Mouse (Mus musculus): ENCODE data around the gene Rbpj. TPM values are rescaled to one million over a fixed set of nuclear protein-coding genes. Genes with fewer than 3 reads are reported as not detected.

The Rbpj gene
- polyA plus RNA-seq, 1 experiment from 2014 or later = 54.7 TPM

DNA sequence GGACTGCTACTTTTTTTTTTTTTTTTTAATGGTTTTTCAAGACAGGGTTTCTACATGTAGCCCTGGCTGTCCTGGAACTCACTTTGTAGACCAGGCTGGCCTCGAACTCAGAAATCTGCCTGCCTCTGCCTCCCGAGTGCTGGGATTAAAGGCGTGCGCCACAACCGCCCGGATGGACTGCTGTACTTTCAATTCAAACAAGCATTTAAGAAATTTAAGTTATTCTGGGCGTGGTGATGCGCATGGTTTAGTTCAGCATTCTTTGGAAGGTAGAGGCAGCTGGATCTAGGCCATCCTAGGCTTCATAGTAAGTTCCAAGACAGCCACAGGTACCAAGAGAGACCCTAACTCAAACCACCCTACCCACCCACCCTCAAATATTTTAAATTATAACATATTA, 88.2 kb downstream of the Rbpj start:
- Histone ChIP-seq H3K36me3 (ENCODE audit: control insufficient read depth, insufficient read depth, low read length) (no peaks in the 10 kb centered on the region), H3K9ac (ENCODE audit: low read length) (no peak overlapping the region), H3K9me3 (ENCODE audit: control insufficient read depth, low read length) (no peaks in the 10 kb centered on the region), H3K4me2 (ENCODE audit: low read depth, severe bottlenecking) (no peak overlapping the region), H3K4me3 (ENCODE audit: low read depth, low read length) (no peak overlapping the region), H3K4me1 (ENCODE audit: control insufficient read depth, insufficient read depth, low read length) (no peaks in the 10 kb centered on the region), H3K27ac (replicated peaks; ENCODE audit: low read depth, low read length) (no peak overlapping the region), H3K27me3 (ENCODE audit: control insufficient read depth, insufficient read depth, low read length) (no peaks in the 10 kb centered on the region)
- no peak for ATAC-seq (ENCODE audit: insufficient number of reproducible peaks, low FRiP score, low TSS enrichment, low read depth)
- 96% methylated on average over 8 of the region's 8 CpGs for WGBS
- no peak for DNase-seq (ENCODE audit: low spot score)

DNA sequence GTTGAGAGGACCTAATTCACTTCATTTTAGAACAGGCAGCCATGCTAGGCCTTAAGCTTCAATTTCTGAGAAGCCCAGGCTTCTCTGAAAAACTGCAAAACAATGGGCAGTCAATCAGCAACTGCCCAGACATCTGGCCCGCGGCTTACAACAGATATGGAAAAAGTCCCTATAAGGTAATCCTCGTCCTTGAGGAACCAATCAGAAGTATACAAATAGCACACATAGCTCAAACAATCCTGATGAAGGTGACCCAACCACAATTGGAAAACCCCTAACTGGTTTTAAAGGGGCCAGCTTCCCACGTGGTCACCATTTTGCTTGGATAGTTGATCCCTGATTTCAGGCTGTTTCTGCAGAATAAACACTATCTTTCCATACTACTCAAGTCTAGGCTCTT, 89.0 kb downstream of the Rbpj start:
- DNase-seq (ENCODE audit: low spot score) (no peak), ATAC-seq (ENCODE audit: insufficient number of reproducible peaks, low FRiP score, low TSS enrichment, low read depth) (no peak)
- Histone ChIP-seq H3K4me2 (ENCODE audit: low read depth, severe bottlenecking) (no peak overlapping the region), H3K9me3 (ENCODE audit: control insufficient read depth, low read length) (no peaks in the 10 kb centered on the region), H3K4me3 (ENCODE audit: low read depth, low read length) (no peak overlapping the region), H3K36me3 (ENCODE audit: control insufficient read depth, insufficient read depth, low read length) (no peaks in the 10 kb centered on the region), H3K27ac (replicated peaks; ENCODE audit: low read depth, low read length) (no peak overlapping the region), H3K9ac (ENCODE audit: low read length) (no peak overlapping the region), H3K27me3 (ENCODE audit: control insufficient read depth, insufficient read depth, low read length) (no peaks in the 10 kb centered on the region), H3K4me1 (ENCODE audit: control insufficient read depth, insufficient read depth, low read length) (no peaks in the 10 kb centered on the region)
- WGBS = 88% methylated on average over 4 of the region's 4 CpGs

DNA sequence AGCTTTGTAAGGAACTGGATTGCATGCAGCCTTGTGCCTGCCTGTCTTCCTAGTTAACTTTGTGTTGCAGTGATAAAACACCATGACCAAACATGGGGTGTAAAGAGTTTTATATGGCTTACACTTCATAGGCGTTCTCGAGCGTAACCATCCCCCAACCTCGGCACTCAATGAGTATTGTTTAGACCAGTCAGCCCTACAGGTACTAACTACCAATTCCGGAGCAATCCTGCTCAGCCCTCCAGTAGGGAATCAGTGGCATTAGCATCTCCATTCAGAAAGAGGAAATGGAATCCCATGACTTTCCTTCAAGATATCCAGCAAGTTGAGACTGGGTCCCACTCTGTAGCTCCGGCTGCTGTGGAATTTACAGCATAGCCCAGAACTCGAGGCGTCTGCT, 89.5 kb downstream of the Rbpj start:
- H3K9ac ChIP-seq (ENCODE audit: low read length) = no peak overlapping the region
- no peaks in the 10 kb centered on the region for H3K9me3 ChIP-seq (ENCODE audit: control insufficient read depth, low read length)
- H3K27me3 ChIP-seq (ENCODE audit: control insufficient read depth, insufficient read depth, low read length) = no peaks in the 10 kb centered on the region
- H3K4me2 ChIP-seq (ENCODE audit: low read depth, severe bottlenecking) = no peak overlapping the region
- no peak overlapping the region for H3K27ac ChIP-seq (replicated peaks; ENCODE audit: low read depth, low read length)
- no peak overlapping the region for H3K4me3 ChIP-seq (ENCODE audit: low read depth, low read length)
- H3K4me1 ChIP-seq (ENCODE audit: control insufficient read depth, insufficient read depth, low read length) = no peaks in the 10 kb centered on the region
- 90% methylated on average over 8 of the region's 8 CpGs for WGBS
- no peak for DNase-seq (ENCODE audit: low spot score)
- no peak for ATAC-seq (ENCODE audit: insufficient number of reproducible peaks, low FRiP score, low TSS enrichment, low read depth)
- no peaks in the 10 kb centered on the region for H3K36me3 ChIP-seq (ENCODE audit: control insufficient read depth, insufficient read depth, low read length)

DNA sequence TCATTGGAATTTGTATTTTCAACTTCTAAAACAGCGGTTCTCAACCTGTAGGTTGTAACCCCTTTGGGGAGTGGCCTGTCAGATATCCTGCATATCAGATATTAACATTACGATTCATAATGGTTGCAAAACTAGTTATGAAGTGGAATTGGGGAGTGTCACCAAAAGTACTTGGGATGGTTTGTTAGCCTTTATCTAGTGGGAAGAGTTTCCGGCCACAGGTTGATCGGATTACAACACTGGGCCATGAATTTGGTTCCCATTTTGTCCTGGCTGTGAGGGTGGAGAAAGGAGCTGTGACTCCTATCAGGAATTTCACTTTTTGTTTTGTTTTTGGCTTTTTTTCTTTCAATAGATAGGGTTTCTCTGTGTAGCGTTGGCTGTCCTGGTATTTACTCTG, 90.0 kb downstream of the Rbpj start:
- WGBS = 91% methylated on average over 5 of the region's 5 CpGs
- Histone ChIP-seq H3K36me3 (ENCODE audit: control insufficient read depth, insufficient read depth, low read length) (no peaks in the 10 kb centered on the region), H3K4me1 (ENCODE audit: control insufficient read depth, insufficient read depth, low read length) (no peaks in the 10 kb centered on the region), H3K9me3 (ENCODE audit: control insufficient read depth, low read length) (no peaks in the 10 kb centered on the region), H3K4me2 (ENCODE audit: low read depth, severe bottlenecking) (no peak overlapping the region), H3K27ac (replicated peaks; ENCODE audit: low read depth, low read length) (no peak overlapping the region), H3K9ac (ENCODE audit: low read length) (no peak overlapping the region), H3K27me3 (ENCODE audit: control insufficient read depth, insufficient read depth, low read length) (no peaks in the 10 kb centered on the region), H3K4me3 (ENCODE audit: low read depth, low read length) (no peak overlapping the region)
- ATAC-seq (ENCODE audit: insufficient number of reproducible peaks, low FRiP score, low TSS enrichment, low read depth) (no peak), DNase-seq (ENCODE audit: low spot score) (no peak)

DNA sequence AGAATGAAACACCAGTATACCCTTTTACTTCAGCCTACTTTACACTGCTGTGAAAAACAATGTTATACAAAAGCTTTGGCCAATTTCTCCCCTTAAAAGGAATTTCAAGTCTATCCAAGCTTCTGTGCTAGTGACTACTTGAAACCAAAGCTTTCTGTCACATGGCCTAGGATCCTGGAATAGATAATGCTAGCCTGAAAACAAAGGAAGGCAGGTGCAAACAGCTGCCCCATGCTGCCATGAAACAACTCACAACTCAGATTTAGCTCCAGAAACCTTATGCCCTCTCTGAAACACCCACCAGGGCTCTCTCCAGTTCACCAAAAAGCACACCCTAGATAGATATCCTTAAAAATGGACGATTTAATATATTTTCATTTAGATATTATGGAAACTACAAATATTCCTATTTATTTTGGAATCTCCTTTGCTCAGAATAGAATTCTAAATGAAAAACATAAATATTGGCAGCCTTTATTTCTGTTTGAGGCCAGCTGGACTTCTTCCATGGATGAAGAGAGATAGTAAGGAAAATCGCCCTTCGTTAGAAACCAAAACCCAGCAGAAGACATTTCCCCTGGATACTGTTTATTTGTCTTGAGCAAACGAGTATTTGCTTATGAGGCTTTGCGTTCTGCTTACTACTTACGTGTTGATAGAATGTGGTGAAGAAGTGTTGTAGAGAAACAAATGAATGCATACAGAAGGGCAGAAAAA, 91.8 kb downstream of the Rbpj start:
- Histone ChIP-seq H3K4me3 (ENCODE audit: low read depth, low read length) (no peak overlapping the region), H3K4me1 (ENCODE audit: control insufficient read depth, insufficient read depth, low read length) (no peaks in the 10 kb centered on the region), H3K9me3 (ENCODE audit: control insufficient read depth, low read length) (no peaks in the 10 kb centered on the region), H3K27me3 (ENCODE audit: control insufficient read depth, insufficient read depth, low read length) (no peaks in the 10 kb centered on the region), H3K36me3 (ENCODE audit: control insufficient read depth, insufficient read depth, low read length) (no peaks in the 10 kb centered on the region), H3K4me2 (ENCODE audit: low read depth, severe bottlenecking) (no peak overlapping the region), H3K27ac (replicated peaks; ENCODE audit: low read depth, low read length) (no peak overlapping the region), H3K9ac (ENCODE audit: low read length) (no peak overlapping the region)
- DNase-seq (ENCODE audit: low spot score) (no peak), ATAC-seq (ENCODE audit: insufficient number of reproducible peaks, low FRiP score, low TSS enrichment, low read depth) (no peak)
- 88% methylated on average over 6 of the region's 6 CpGs for WGBS

DNA sequence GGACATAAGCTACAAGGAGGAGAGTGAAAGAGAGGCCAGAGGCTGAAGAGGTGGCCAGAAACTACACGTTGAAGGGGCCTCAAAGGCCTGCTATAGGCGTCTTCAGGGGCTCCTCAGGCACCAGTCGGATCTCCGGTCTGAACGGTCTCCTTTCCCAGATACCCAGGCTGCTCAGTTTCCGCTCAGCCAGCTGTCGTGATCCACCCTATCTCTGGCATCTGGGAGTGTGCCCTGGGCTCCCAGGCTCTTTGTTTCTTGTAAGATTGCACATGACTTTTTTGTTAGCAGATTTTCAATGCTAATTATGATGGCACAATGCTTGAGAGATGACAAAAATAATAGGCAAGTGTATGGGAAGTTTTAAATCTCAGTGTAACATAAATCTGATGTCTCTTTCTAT, 95.2 kb downstream of the Rbpj start:
- H3K9ac ChIP-seq (ENCODE audit: low read length) = no peak overlapping the region
- ATAC-seq (ENCODE audit: insufficient number of reproducible peaks, low FRiP score, low TSS enrichment, low read depth) (no peak), DNase-seq (ENCODE audit: low spot score) (no peak)
- no peaks in the 10 kb centered on the region for H3K36me3 ChIP-seq (ENCODE audit: control insufficient read depth, insufficient read depth, low read length)
- 86% methylated on average over 7 of the region's 7 CpGs for WGBS
- no peaks in the 10 kb centered on the region for H3K4me1 ChIP-seq (ENCODE audit: control insufficient read depth, insufficient read depth, low read length)
- no peaks in the 10 kb centered on the region for H3K9me3 ChIP-seq (ENCODE audit: control insufficient read depth, low read length)
- H3K4me3 ChIP-seq (ENCODE audit: low read depth, low read length) = no peak overlapping the region
- H3K4me2 ChIP-seq (ENCODE audit: low read depth, severe bottlenecking) = no peak overlapping the region
- H3K27ac ChIP-seq (replicated peaks; ENCODE audit: low read depth, low read length) = no peak overlapping the region
- H3K27me3 ChIP-seq (ENCODE audit: control insufficient read depth, insufficient read depth, low read length) = no peaks in the 10 kb centered on the region

DNA sequence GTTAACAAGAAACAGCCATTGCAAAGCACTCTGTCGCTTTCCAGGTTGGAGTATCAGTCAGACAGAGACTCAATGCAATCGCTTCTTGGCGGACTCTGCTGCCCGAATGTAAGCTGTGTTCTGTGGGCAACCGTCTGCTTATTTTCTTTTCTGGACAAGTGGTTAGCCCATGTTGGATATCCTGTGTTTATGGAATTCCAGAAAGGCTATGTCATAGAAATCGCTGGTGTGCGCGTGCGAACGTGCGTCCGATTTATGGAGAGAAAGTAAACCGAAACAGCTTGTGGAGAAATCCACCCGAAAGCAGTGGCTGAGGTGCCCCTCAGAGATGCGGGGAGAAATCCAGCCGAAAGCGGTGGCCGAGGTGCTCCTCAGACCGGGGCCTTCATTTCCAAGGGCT, 98.4 kb downstream of the Rbpj start:
- no peaks in the 10 kb centered on the region for H3K9me3 ChIP-seq (ENCODE audit: control insufficient read depth, low read length)
- WGBS = 87% methylated on average over 19 of the region's 19 CpGs
- no peaks in the 10 kb centered on the region for H3K4me1 ChIP-seq (ENCODE audit: control insufficient read depth, insufficient read depth, low read length)
- ATAC-seq (ENCODE audit: insufficient number of reproducible peaks, low FRiP score, low TSS enrichment, low read depth) (no peak), DNase-seq (ENCODE audit: low spot score) (no peak)
- H3K4me3 ChIP-seq (ENCODE audit: low read depth, low read length) = no peak overlapping the region
- H3K9ac ChIP-seq (ENCODE audit: low read length) = no peak overlapping the region
- H3K27me3 ChIP-seq (ENCODE audit: control insufficient read depth, insufficient read depth, low read length) = no peaks in the 10 kb centered on the region
- no peaks in the 10 kb centered on the region for H3K36me3 ChIP-seq (ENCODE audit: control insufficient read depth, insufficient read depth, low read length)
- no peak overlapping the region for H3K27ac ChIP-seq (replicated peaks; ENCODE audit: low read depth, low read length)
- H3K4me2 ChIP-seq (ENCODE audit: low read depth, severe bottlenecking) = no peak overlapping the region

DNA sequence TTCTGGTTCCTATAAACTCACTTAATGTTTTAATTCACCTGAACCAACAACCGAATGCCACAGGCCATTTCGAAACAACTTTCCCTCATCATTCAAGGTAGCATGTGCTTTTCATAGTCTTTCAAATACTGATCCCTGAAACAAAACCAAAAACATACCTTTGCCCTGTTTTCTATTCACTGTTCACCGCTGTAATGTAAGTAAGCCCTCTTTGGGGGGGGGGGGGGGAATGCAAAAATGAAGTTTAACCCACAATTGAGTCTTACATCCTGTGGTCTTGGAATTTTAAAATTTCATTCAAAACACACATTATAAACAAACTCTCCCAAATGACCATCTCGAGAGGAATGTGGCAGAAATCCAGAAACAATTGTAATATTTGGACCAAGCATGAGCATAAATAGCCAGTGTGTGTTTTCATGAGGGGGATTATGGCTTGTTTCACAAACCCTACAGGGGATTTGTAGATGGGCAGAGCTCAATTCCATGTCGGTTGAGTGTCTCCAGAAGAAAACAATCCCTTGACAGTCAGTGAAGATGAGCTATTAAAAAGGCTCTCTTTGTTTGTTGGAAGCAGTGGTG, 99.4 kb downstream of the Rbpj start:
- Histone ChIP-seq H3K9me3 (ENCODE audit: control insufficient read depth, low read length) (no peaks in the 10 kb centered on the region), H3K27me3 (ENCODE audit: control insufficient read depth, insufficient read depth, low read length) (no peaks in the 10 kb centered on the region), H3K9ac (ENCODE audit: low read length) (no peak overlapping the region), H3K4me3 (ENCODE audit: low read depth, low read length) (no peak overlapping the region), H3K4me1 (ENCODE audit: control insufficient read depth, insufficient read depth, low read length) (no peaks in the 10 kb centered on the region), H3K36me3 (ENCODE audit: control insufficient read depth, insufficient read depth, low read length) (no peaks in the 10 kb centered on the region), H3K4me2 (ENCODE audit: low read depth, severe bottlenecking) (no peak overlapping the region), H3K27ac (replicated peaks; ENCODE audit: low read depth, low read length) (no peak overlapping the region)
- ATAC-seq (ENCODE audit: insufficient number of reproducible peaks, low FRiP score, low TSS enrichment, low read depth) = no peak
- WGBS = 82% methylated on average over 5 of the region's 5 CpGs
- DNase-seq (ENCODE audit: low spot score) = no peak
